Mouse (Mus musculus) C2C12 (cell line): ENCODE results near the gene Usp46. TPM values are rescaled to one million over a fixed set of nuclear protein-coding genes. Genes with fewer than 3 reads are reported as not detected.

Experiments
- H3K27me3 ChIP-seq: one replicate; pipeline ENCODE4 v1.6.1; 2011; ENCODE audit not compliant: control insufficient read depth, insufficient read depth, insufficient read length
- H3K36me3 ChIP-seq: one replicate; pipeline ENCODE4 v1.6.1; 2011; ENCODE audit not compliant: control insufficient read depth, insufficient read depth
- H3K4me3 ChIP-seq: one replicate; pipeline ENCODE4 v1.5.1; 2011; ENCODE audit warnings: mild to moderate bottlenecking, control low read depth; ENCODE audit not compliant: poor library complexity, insufficient read depth, severe bottlenecking
- H3K79me2 ChIP-seq: one replicate; pipeline ENCODE4 v1.6.1; 2011; ENCODE audit not compliant: control insufficient read depth, insufficient read depth
- H3K79me3 ChIP-seq: one replicate; pipeline ENCODE4 v1.6.1; 2011; ENCODE audit warnings: low read depth, control low read depth
- H3ac ChIP-seq: one replicate; pipeline ENCODE3; 2011; ENCODE audit warnings: low read depth; ENCODE audit not compliant: control insufficient read depth, insufficient read length
- CEBPB ChIP-seq: IDR thresholded peaks from one replicate; pipeline ENCODE4 v1.6.1; 2011; ENCODE audit warnings: low read depth, mild to moderate bottlenecking, control low read depth, moderate library complexity
- CTCF ChIP-seq: IDR thresholded peaks from one replicate; pipeline ENCODE4 v1.5.1; 2011; ENCODE audit not compliant: control insufficient read depth, insufficient read depth, insufficient read length
- FOSL1 ChIP-seq: IDR thresholded peaks from one replicate; pipeline ENCODE4 v1.8.0; 2011; ENCODE audit warnings: mild to moderate bottlenecking, low read length; ENCODE audit not compliant: poor library complexity, insufficient read depth, severe bottlenecking
- MAX ChIP-seq: IDR thresholded peaks from one replicate; pipeline ENCODE4 v1.6.1; 2011; ENCODE audit warnings: mild to moderate bottlenecking, control low read depth
- MYOD1 ChIP-seq: IDR thresholded peaks from one replicate; pipeline ENCODE4 v1.6.1; 2011; ENCODE audit warnings: low read depth; ENCODE audit not compliant: control insufficient read depth, insufficient read length
- MYOG ChIP-seq: IDR thresholded peaks from one replicate; pipeline ENCODE4 v1.6.1; 2011; ENCODE audit not compliant: control insufficient read depth, insufficient read length; ENCODE audit errors: extremely low read depth
- USF1 ChIP-seq: IDR thresholded peaks from one replicate; pipeline ENCODE4 v1.6.1; 2011; ENCODE audit warnings: low read depth, mild to moderate bottlenecking, control low read depth, moderate library complexity
- polyA plus RNA-seq: library from polyadenylated mRNA; unstranded; fragments of >200 nt; fragmentation: generic; extraction: Trizol; gene quantifications from one replicate; pipeline ENCODE4 v1.2.1, GENCODE M21; 2012; ENCODE audit warnings: missing spikeins

The Usp46 gene
- polyA plus RNA-seq, 1 experiment: 6.7 TPM

DNA sequence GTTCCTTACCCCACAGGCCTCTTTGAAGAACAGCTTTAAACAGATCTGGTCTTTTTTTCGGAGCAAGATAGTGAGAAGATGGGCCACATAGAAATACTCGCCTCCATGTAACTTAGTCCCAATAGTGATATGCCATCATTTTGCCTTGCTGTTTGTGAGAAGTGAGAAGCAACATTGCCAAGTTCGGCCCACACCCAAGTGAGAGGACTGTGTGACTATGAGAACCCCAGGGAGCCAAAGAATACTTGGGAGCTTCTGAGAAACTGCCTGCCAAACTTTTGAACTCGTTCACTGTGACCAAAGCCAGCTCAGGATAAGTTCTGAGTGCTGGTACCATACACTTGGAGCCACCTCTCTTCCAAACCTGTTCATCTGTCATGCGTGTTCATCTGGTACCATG, 110.1 kb downstream of the Usp46 start:
- no peak overlapping the region for H3ac ChIP-seq

DNA sequence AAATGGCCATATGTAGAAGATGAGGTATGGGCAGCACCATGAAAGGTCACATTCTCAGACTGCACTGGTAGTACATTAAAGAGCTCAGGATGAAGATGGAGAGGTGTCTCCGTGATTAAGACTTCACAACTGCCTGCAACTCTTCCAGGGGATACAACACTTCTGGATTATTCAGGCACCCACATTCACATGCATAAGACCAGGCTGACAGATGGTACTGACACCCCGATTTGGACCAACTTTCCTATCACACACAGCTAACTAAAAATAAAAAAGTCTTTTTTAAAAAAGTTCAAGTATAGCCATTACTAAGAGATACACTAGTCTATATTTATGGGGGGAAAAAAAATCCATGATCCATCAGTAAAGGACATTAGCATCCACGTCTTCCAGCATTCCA, 112.5 kb downstream of the Usp46 start:
- Histone ChIP-seq H3K4me3 (no peak overlapping the region), H3K36me3 (no peaks in the 10 kb centered on the region), H3K27me3 (no peaks in the 10 kb centered on the region), H3K79me2 (no peaks in the 10 kb centered on the region), H3K79me3 (no peaks in the 10 kb centered on the region), H3ac (no peak overlapping the region)
- no peak for TF ChIP-seq CTCF
- no peak for TF ChIP-seq MYOD1
- no peak for TF ChIP-seq USF1

More for the DNA sequence above, 110.1 kb downstream of the Usp46 start:
- Histone ChIP-seq H3K79me3 (no peaks in the 10 kb centered on the region), H3K79me2 (no peaks in the 10 kb centered on the region), H3K4me3 (no peak overlapping the region), H3K36me3 (no peaks in the 10 kb centered on the region), H3K27me3 (no peaks in the 10 kb centered on the region)
- TF ChIP-seq CEBPB: no peak
- no peak for TF ChIP-seq CTCF
- no peak for TF ChIP-seq MAX
- no peak for TF ChIP-seq MYOG
- TF ChIP-seq FOSL1: no peak
- TF ChIP-seq USF1: no peak
- TF ChIP-seq MYOD1: no peak

DNA sequence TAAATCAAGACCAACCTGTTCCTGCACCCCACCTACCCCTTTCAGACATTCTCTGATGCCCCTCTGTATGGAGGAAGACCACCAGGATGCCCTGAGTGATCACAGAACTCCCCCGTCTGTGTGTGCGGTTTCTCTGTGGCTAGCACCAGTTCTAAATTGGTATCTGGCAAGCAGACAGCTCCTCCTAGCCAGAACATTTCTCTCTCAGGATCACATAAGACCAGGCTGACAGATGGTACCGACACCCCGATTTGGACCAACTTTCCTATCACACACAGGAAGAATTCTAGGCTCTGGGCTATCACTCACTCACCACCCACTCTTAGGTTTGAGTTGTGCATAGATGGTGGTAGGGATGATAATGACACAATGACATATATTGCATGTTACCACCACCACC, 113.2 kb downstream of the Usp46 start:
- H3K4me3 ChIP-seq: no peak overlapping the region
- no peaks in the 10 kb centered on the region for H3K79me3 ChIP-seq
- no peaks in the 10 kb centered on the region for H3K79me2 ChIP-seq
- no peak for TF ChIP-seq CEBPB
- TF ChIP-seq MAX: no peak
- no peak overlapping the region for H3ac ChIP-seq
- H3K36me3 ChIP-seq: no peaks in the 10 kb centered on the region
- no peaks in the 10 kb centered on the region for H3K27me3 ChIP-seq

DNA sequence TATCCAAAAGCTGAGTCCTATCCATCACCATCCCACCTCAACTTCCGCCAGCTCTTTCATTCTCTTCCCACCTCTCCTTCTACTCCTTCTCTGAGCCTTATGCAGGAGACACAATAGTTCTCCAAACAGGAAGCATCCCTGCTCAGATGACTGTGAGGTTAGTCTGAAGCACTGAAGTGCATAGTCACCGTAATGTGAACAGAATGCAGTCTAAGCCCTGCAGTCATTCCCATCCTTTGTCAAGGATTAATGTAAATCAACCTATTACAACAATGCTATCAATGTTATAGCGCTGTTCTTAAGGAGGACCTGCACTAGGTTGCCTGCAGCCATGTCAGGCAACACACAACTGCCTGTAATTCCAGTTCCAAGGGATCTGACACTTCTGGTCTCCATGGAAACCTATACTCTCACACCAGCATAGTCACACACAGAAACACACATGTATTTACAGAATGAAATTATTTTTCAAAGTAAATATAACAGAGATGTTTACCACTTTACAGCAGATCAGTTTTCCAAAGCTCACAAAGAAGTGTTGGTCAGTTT, 115.1 kb downstream of the Usp46 start:
- no peak for TF ChIP-seq FOSL1
- no peak for TF ChIP-seq USF1
- no peak for TF ChIP-seq CEBPB
- TF ChIP-seq MAX: no peak
- TF ChIP-seq CTCF: no peak
- no peak for TF ChIP-seq MYOG
- no peak for TF ChIP-seq MYOD1
- no peaks in the 10 kb centered on the region for H3K27me3 ChIP-seq
- no peaks in the 10 kb centered on the region for H3K79me3 ChIP-seq
- H3K36me3 ChIP-seq: no peaks in the 10 kb centered on the region
- H3ac ChIP-seq: no peak overlapping the region
- H3K4me3 ChIP-seq: no peak overlapping the region
- H3K79me2 ChIP-seq: no peaks in the 10 kb centered on the region

DNA sequence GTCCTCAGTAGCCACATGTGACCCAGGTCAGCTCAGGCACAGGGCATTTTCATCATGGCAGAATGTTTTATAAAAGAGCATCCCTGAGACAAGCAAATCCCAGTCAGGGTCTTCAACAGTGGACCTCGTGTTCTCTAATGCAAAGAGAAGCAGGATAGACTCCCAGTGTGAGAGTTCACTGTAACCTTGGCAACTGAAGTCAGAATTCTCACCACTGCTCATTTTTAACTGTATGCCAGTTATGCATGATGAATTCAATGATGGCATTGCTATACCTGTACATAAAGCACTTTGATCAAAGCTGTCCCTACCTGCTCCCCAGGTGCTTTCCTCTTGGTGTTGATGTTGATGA, 116.6 kb downstream of the Usp46 start:
- TF ChIP-seq USF1 (no peak), CEBPB (no peak), MYOD1 (no peak), CTCF (no peak), FOSL1 (no peak)
- Histone ChIP-seq H3K79me3 (no peaks in the 10 kb centered on the region), H3K36me3 (no peaks in the 10 kb centered on the region), H3K79me2 (no peaks in the 10 kb centered on the region), H3K4me3 (no peak overlapping the region), H3ac (no peak overlapping the region), H3K27me3 (no peaks in the 10 kb centered on the region)

DNA sequence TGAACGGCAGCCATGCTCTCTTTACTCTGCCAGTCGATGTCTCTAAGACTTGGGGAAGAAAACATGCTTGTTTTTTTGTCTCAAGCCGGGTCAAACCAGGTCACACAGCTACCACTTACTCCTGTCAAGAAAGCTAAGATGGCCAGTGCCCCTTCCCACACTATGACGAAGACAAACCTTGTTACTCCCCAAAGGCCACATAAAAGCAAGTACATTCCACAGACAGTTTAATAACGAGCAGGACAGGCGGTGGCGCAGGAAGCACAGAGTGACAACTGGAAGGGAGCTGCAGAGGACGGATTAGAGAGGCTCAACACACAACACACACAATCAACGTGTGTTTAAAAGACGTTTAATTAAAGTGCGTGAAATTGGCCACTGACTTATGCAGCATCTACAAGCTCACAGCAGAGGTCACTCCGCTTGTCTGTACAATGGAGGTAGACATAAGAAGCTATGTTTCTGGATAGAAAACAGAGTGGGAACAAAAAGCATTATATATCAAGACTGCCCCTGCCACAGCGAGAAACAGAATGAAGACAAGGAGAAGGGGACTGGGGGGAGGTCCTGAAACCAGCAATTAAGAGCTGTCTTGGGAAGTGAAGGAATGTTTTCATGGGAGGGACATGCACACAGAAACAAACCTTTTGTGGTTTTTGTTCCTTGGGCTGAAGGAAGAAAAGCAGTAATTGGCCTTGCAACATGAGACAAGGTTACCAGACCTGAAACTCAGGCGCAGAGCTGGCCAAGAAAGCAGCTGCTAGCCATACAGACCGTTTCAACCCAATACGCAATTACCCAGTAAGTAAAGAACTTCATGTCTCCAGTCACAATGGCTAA, 117.2 kb downstream of the Usp46 start:
- no peak for TF ChIP-seq CEBPB
- no peak for TF ChIP-seq USF1
- no peak for TF ChIP-seq FOSL1
- no peaks in the 10 kb centered on the region for H3K27me3 ChIP-seq
- H3K79me2 ChIP-seq: no peaks in the 10 kb centered on the region
- H3K36me3 ChIP-seq: no peaks in the 10 kb centered on the region
- no peak overlapping the region for H3ac ChIP-seq
- H3K4me3 ChIP-seq: no peak overlapping the region
- no peaks in the 10 kb centered on the region for H3K79me3 ChIP-seq

Other genes with a start within 250 kb of the Usp46 start
- gene Rasl11b, start 126.9 kb upstream of the Usp46 start, polyA plus RNA-seq: 4.8 TPM